ENCODE assay signal across 12 mouse cellular contexts in the genomic region with DNA sequence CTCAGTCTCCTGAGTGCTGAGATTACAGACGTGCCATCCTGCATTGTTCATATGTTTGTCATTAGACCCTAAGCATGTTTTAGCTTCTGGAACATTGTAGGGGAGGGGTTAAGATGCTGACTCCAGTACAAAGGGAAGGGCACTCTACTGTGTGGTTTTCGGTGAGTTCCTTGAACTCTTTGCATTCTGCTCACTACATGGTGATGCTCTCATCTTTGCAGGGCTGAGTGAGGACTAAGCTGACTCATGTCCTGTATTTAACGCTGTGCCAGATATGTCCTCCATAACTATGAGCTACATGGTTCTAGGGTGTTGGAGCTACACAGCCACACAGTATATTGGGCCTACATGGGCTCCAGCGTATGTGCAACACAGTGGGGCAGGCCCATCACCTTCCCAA.
DNase-seq lines count a peak whose midpoint lies in the region; ATAC-seq lines count a peak whose summit lies in the region.
"Had no signal": no experiment of that assay in that cellular context is flagged by ENCODE, and none has a peak within 500 bp of the region (broad histone marks: within the 10 kb centered on the region; RNA-seq: fewer than 3 reads in every experiment).

No protein-coding gene starts in this region.

- H3K4me3 ChIP-seq in heart, embryonic 13.5 days, result no peak overlapping the region
- H3K4me3 ChIP-seq: intestine, embryonic 15.5 days; limb, embryonic 12.5 days had no signal

- H3K9ac ChIP-seq in heart, embryonic 13.5 days, result no peak overlapping the region
- H3K9ac ChIP-seq: intestine, embryonic 15.5 days; limb, embryonic 12.5 days had no signal

- H3K27ac ChIP-seq in heart, embryonic 13.5 days (replicated peaks), result peak overlapping the region; percentile 18
- H3K27ac ChIP-seq: intestine, embryonic 15.5 days; limb, embryonic 12.5 days had no signal

- H3K27me3 ChIP-seq in heart, embryonic 13.5 days (replicated peaks), result no peaks in the 10 kb centered on the region; the same call in 1 of the 2 replicates
- H3K27me3 ChIP-seq: intestine, embryonic 15.5 days had no signal

- no peaks in the 10 kb centered on the region for H3K36me3 ChIP-seq in heart, embryonic 13.5 days
- H3K36me3 ChIP-seq: intestine, embryonic 15.5 days; limb, embryonic 12.5 days had no signal

- H3K4me1 ChIP-seq in heart, embryonic 13.5 days, result peaks cover 70% of the 10 kb centered on the region

- WGBS in heart, embryonic 13.5 days, result 89% methylated on average over 4 of the region's 4 CpGs

- no peaks in the 10 kb centered on the region for H3K9me3 ChIP-seq in heart, embryonic 13.5 days
- H3K9me3 ChIP-seq: intestine, embryonic 15.5 days; limb, embryonic 12.5 days had no signal

- no peak for ATAC-seq in heart, embryonic 13.5 days (ENCODE audit: extremely low read depth, insufficient number of reproducible peaks, low FRiP score, low TSS enrichment)
- peak; percentile 18 for ATAC-seq in inflammation-experienced regulatory T-cells, adult 6 months
- ATAC-seq: intestine, embryonic 15.5 days had no signal

- H3K4me2 ChIP-seq in heart, embryonic 13.5 days, result no peak overlapping the region
- H3K4me2 ChIP-seq: intestine, embryonic 15.5 days; limb, embryonic 12.5 days had no signal

- no peak for DNase-seq in heart, postnatal 36 days
- DNase-seq in CD4-positive helper T cell, adult 2 months (ENCODE audit: low read depth, low spot score), result peak; percentile 34
- DNase-seq in MN1 (ENCODE audit: low spot score), result peak; percentile 19
- no peak for DNase-seq in kidney, adult 11 months
- DNase-seq in thymus, postnatal 0 days (ENCODE audit: low spot score), result no peak
- DNase-seq: cerebellum, adult 11 months; lung, adult 18-20 months; thymus, postnatal 14 days had no signal

- intact Hi-C loops in heart, postnatal 36 days (cut with DNase I), result loop anchor here (2.0 kb wide), 1 partner anchor 46 kb away; no protein-coding TSS in a partner anchor

Comparison
In these comparisons a context has a peak if more than half of its experiments do, and no peak if none do; other contexts are left out.
1. DNase-seq: peak in CD4-positive helper T cell, adult 2 months (single experiment) and MN1 (single experiment); none in heart, postnatal 36 days (0 of 2), kidney, adult 11 months (single experiment) and thymus, postnatal 0 days (single experiment).